8 mouse cellular contexts compared by ENCODE assay signal in the genomic region with DNA sequence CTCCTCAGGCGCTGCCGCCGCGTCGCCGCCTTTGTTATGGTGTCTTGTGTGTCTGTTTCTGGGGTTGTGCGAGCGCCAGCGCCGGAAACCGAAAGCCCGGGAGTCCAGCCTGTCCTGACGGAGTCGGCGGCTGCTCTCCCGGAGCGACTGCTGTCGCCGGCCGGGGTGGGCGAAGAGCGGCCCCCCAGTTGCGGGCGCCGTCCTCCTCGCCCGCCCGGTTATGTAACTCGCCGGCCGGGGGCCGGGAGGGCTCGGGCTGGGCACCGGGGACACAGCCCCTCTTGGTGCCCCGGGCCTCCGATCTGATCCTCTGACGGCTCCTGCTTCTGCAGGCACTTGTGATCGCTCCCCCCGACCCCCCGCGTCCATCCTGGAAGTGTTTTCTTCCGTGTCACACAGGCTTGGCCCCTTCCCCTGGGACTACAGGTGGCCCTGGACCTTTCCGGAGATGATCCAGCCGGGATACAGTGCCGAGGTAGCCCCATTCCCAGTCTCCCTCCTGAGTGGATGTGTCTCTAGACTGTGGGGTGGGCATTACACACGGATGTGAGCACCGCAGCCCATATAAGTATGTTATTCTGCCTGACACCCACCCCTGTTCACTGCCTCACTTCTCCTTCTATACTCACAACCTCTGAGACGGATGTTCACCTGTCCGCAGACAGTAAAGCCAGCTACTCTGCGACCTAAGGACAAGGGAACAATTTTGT. TPM values are rescaled to one million over a fixed set of nuclear protein-coding genes. Genes with fewer than 3 reads are reported as not detected.
DNase-seq lines count a peak whose midpoint lies in the region; ATAC-seq and TF ChIP-seq lines count a peak whose summit lies in the region.

No protein-coding gene starts in this region.

- no peak for TF ChIP-seq EP300 in stomach, postnatal 0 days (optimal IDR thresholded peaks at IDR 0.05)

- H3K4me2 ChIP-seq in intestine, embryonic 15.5 days (replicated peaks) = peak overlapping the region; percentile 77
- H3K4me2 ChIP-seq in stomach, postnatal 0 days (replicated peaks; ENCODE audit: low read depth) = peak overlapping the region; percentile 92

- peak overlapping the region; percentile 84 for H3K27ac ChIP-seq in layer of hippocampus, adult 2 months
- H3K27ac ChIP-seq in intestine, embryonic 15.5 days = peak overlapping the region; percentile 95
- peak overlapping the region; percentile 87 for H3K27ac ChIP-seq in stomach, postnatal 0 days (replicated peaks)

- ATAC-seq in intestine, embryonic 15.5 days = peak; percentile 77
- peak; percentile 36 for ATAC-seq in megakaryocyte, adult 5-6 weeks (ENCODE audit: poor library complexity, severe bottlenecking)
- ATAC-seq in stomach, postnatal 0 days (ENCODE audit: low FRiP score, low TSS enrichment) = peak; percentile 60

- DNase-seq in layer of hippocampus, adult 2 months (ENCODE audit: low spot score in 2 of 2) = no peak
- no peak for DNase-seq in layer of hippocampus, adult 9-10 months (ENCODE audit: low spot score)
- peak; percentile 64 for DNase-seq in ZHBTc4 (ENCODE audit: low read depth, low spot score)
- peak; percentile 46 for DNase-seq in stomach, postnatal 0 days (ENCODE audit: low spot score)
- DNase-seq in frontal cortex, postnatal 25 days (ENCODE audit: low spot score in 2 of 2) = no peak

- peak overlapping the region; percentile 74 for H3K4me3 ChIP-seq in layer of hippocampus, adult 2 months
- H3K4me3 ChIP-seq in erythroblast, embryonic 14.5 days (replicated peaks) = peak overlapping the region; percentile 79
- H3K4me3 ChIP-seq in intestine, embryonic 15.5 days (replicated peaks) = peak overlapping the region; percentile 98
- peak overlapping the region; percentile 99 for H3K4me3 ChIP-seq in stomach, postnatal 0 days (ENCODE audit: low read depth, low read length)

- H3K9me3 ChIP-seq in erythroblast, embryonic 14.5 days (ENCODE audit: control insufficient read depth, low read length) = no peaks in the 10 kb centered on the region
- H3K9me3 ChIP-seq in intestine, embryonic 15.5 days = no peaks in the 10 kb centered on the region
- H3K9me3 ChIP-seq in stomach, postnatal 0 days (ENCODE audit: control insufficient read depth, low read length) = no peaks in the 10 kb centered on the region

- peaks cover 30% of the 10 kb centered on the region for H3K36me3 ChIP-seq in erythroblast, embryonic 14.5 days (ENCODE audit: control insufficient read depth)
- H3K36me3 ChIP-seq in intestine, embryonic 15.5 days = no peaks in the 10 kb centered on the region
- H3K36me3 ChIP-seq in stomach, postnatal 0 days (ENCODE audit: control insufficient read depth, insufficient read depth, low read length) = no peaks in the 10 kb centered on the region

- H3K9ac ChIP-seq in intestine, embryonic 15.5 days = peak overlapping the region; percentile 95
- peak overlapping the region; percentile 91 for H3K9ac ChIP-seq in stomach, postnatal 0 days (ENCODE audit: low read length)

- WGBS in intestine, embryonic 15.5 days = 2% methylated on average over 50 of the region's 50 CpGs
- 2% methylated on average over 50 of the region's 50 CpGs for WGBS in stomach, postnatal 0 days

- no peaks in the 10 kb centered on the region for H3K27me3 ChIP-seq in erythroblast, embryonic 14.5 days (ENCODE audit: control insufficient read depth)
- H3K27me3 ChIP-seq in intestine, embryonic 15.5 days (replicated peaks) = no peaks in the 10 kb centered on the region
- no peaks in the 10 kb centered on the region for H3K27me3 ChIP-seq in stomach, postnatal 0 days (ENCODE audit: control insufficient read depth, insufficient read depth, low read length)

- TF ChIP-seq CTCF in layer of hippocampus, adult 2 months (conservative IDR thresholded peaks at IDR 0.05) = no peak
- no peak for TF ChIP-seq CTCF in stomach, postnatal 0 days (IDR thresholded peaks at IDR 0.05; ENCODE audit: low read depth)

- H3K4me1 ChIP-seq in erythroblast, embryonic 14.5 days (ENCODE audit: control insufficient read depth) = peaks cover 48% of the 10 kb centered on the region
- peaks cover 16% of the 10 kb centered on the region for H3K4me1 ChIP-seq in intestine, embryonic 15.5 days (replicated peaks)
- peaks cover 6% of the 10 kb centered on the region; the same call in 1 of the 2 replicates for H3K4me1 ChIP-seq in stomach, postnatal 0 days (replicated peaks; ENCODE audit: control insufficient read depth, insufficient read depth)

RNA-seq across cellular contexts. Expression of gene Lin9, which starts 0.7 kb away (rescaled TPM):
- 1 to 10 TPM; 4.7 to 4.8 TPM for total RNA-seq in layer of hippocampus, adult 2 months (2021)
- polyA plus RNA-seq in erythroblast, embryonic 14.5 days (2012) = 0.18 and 0.36 TPM in 2 replicates
- 14.4 and 15.9 TPM in 2 replicates for polyA plus RNA-seq in intestine, embryonic 15.5 days (2015; fragmentation: Nextera tagmentation; extraction: Ambion mirVana)
- total RNA-seq in megakaryocyte, adult 5-6 weeks (2015) = 30.8 and 32.5 TPM in 2 replicates
- total RNA-seq in megakaryocyte, adult 5-6 weeks (2017) = 32.8 and 35.7 TPM in 2 replicates
- 5.5 and 6.4 TPM in 2 replicates for polyA plus RNA-seq in stomach, postnatal 0 days (2015; fragmentation: Nextera tagmentation; extraction: Ambion mirVana)

RNA-seq across cellular contexts. Expression of gene Mixl1, which starts 55.2 kb away (rescaled TPM):
- not detected for total RNA-seq in layer of hippocampus, adult 2 months (2021)
- not detected in 2 replicates for polyA plus RNA-seq in erythroblast, embryonic 14.5 days (2012)
- polyA plus RNA-seq in intestine, embryonic 15.5 days (2015; fragmentation: Nextera tagmentation; extraction: Ambion mirVana) = 0.19 and 0.24 TPM in 2 replicates
- total RNA-seq in megakaryocyte, adult 5-6 weeks (2015) = not detected in 2 replicates
- total RNA-seq in megakaryocyte, adult 5-6 weeks (2017) = not detected in 2 replicates
- polyA plus RNA-seq in stomach, postnatal 0 days (2015; fragmentation: Nextera tagmentation; extraction: Ambion mirVana) = 0.04 and 0.05 TPM in 2 replicates

Comparison
In these comparisons a context has a peak if more than half of its experiments do, and no peak if none do; other contexts are left out.
1. DNase-seq: peak in ZHBTc4 (single experiment) and stomach, postnatal 0 days (single experiment); none in layer of hippocampus, adult 2 months (0 of 2), layer of hippocampus, adult 9-10 months (single experiment) and frontal cortex, postnatal 25 days (0 of 2).
2. Peak in every context shown above with its lines, with median percentiles within 50 percentile points of each other: H3K27ac ChIP-seq, H3K4me3 ChIP-seq and ATAC-seq.